Mouse (Mus musculus) MEL (cell line): ENCODE data around the gene Cog6.

ENCODE experiments used
- CTCF ChIP-seq, 3 experiments: IDR thresholded peaks in 2 of 3; conservative IDR thresholded peaks in 1 of 3; 2 replicates each; pipeline ENCODE4 v1.5.1; 2011 to 2012; ENCODE audit warnings: low read length in 3 of 3, low read depth in 2 of 3, mild to moderate bottlenecking in 2 of 3, improper control_type of control experiment in 1 of 3, inconsistent platforms in 1 of 3, mixed read lengths in 1 of 3, moderate library complexity in 1 of 3; ENCODE audit not compliant: control insufficient read depth in 1 of 3, insufficient read depth in 1 of 3, poor library complexity in 1 of 3, severe bottlenecking in 1 of 3
- JUND ChIP-seq: IDR thresholded peaks from 2 replicates; pipeline ENCODE4 v1.6.1; 2011; ENCODE audit warnings: low read depth, mild to moderate bottlenecking, improper control_type of control experiment, low read length
- KAT2A ChIP-seq: conservative IDR thresholded peaks from 2 replicates; pipeline ENCODE4 v1.6.1; 2012; ENCODE audit warnings: low read depth, low read length, improper control_type of control experiment, inconsistent platforms
- MXI1 ChIP-seq: IDR thresholded peaks from 2 replicates; pipeline ENCODE4 v1.6.1; 2011; ENCODE audit warnings: mild to moderate bottlenecking, low read depth, low read length, improper control_type of control experiment
- POLR2A ChIP-seq, 2 experiments: IDR thresholded peaks; 2 replicates each; pipeline ENCODE4 v1.6.1; 2011 to 2012; ENCODE audit warnings: low read length in 2 of 2, mild to moderate bottlenecking in 2 of 2, control low read depth in 1 of 2, improper control_type of control experiment in 1 of 2, low read depth in 1 of 2, moderate library complexity in 1 of 2; ENCODE audit not compliant: control insufficient read depth in 1 of 2, insufficient read depth in 1 of 2, poor library complexity in 1 of 2
- POLR2AphosphoS5 ChIP-seq: IDR thresholded peaks from 2 replicates; pipeline ENCODE4 v1.6.1; 2012; ENCODE audit warnings: low read depth, borderline replicate concordance, mild to moderate bottlenecking, inconsistent platforms, low read length, moderate library complexity, mixed read lengths
- RCOR1 ChIP-seq: IDR thresholded peaks from 2 replicates; pipeline ENCODE4 v1.6.1; 2012; ENCODE audit warnings: low read depth, mild to moderate bottlenecking, inconsistent platforms, low read length, improper control_type of control experiment
- SIN3A ChIP-seq: IDR thresholded peaks from 2 replicates; pipeline ENCODE4 v1.6.1; 2012; ENCODE audit warnings: low read length, improper control_type of control experiment, inconsistent platforms

DNA sequence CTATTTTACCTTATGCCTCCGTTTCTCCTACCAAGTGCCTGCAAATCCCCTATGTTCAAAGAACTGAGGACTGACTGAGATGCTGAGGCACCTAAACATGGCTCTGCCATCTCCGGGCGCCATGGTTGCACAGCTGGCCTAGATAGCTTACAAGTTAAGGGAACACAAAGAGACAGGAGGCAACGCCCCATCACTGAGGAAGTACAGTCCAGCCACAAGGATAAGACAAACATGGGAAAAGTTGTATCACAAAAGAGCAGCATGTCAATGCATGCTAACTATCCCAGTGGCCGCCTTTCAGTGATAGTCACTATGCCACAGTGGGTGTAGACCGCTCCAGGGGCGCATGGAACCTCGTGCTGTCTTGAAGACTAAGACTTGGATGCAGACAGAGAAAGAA lies 9.6 kb downstream of the Cog6 start:
- TF ChIP-seq KAT2A (no peak), SIN3A (no peak), MXI1 (no peak), POLR2AphosphoS5 (no peak), CTCF (IDR thresholded peaks at IDR 0.05 in 2 of 3, conservative IDR thresholded peaks at IDR 0.05 in 1 of 3; ENCODE audit: control insufficient read depth in 1 of 3, insufficient read depth in 1 of 3, low read depth in 2 of 3, low read length in 3 of 3, poor library complexity in 1 of 3, severe bottlenecking in 1 of 3) (no peak), JUND (no peak), RCOR1 (no peak), POLR2A (IDR thresholded peaks at IDR 0.05; ENCODE audit: control insufficient read depth in 1 of 2, insufficient read depth in 1 of 2, low read depth in 1 of 2, low read length in 2 of 2, poor library complexity in 1 of 2) (no peak)
